Mouse (Mus musculus): Measurements from ENCODE around the gene Garnl3. TPM values are rescaled to one million over a fixed set of nuclear protein-coding genes. Genes with fewer than 3 reads are reported as not detected.

Gene Garnl3
- polyA plus RNA-seq (2015; fragmentation: Nextera tagmentation; extraction: Ambion mirVana), result 8.8 and 10.7 TPM in 2 replicates

GRCm38 (mm10) chr2:33131500-33132092 lies at the start of gene Garnl3:
Gene Garnl3 (minus strand): TSS chr2:33131654.
- Histone ChIP-seq H3K9ac (no peak within 1 kb of the TSS), H3K27ac (replicated peaks) (peak within 1 kb of the TSS; percentile 55; the same call in 1 of the 2 replicates), H3K27me3 (peaks cover 16% of the 10 kb centered on the region), H3K4me1 (peaks cover 20% of the 10 kb centered on the region), H3K4me3 (replicated peaks) (peak within 1 kb of the TSS; percentile 73), H3K9me3 (replicated peaks) (no peaks in the 10 kb centered on the region), H3K4me2 (replicated peaks) (peak within 1 kb of the TSS; percentile 100), H3K36me3 (no peaks in the 10 kb centered on the region)
- WGBS, result under 1% methylated on average over 22 of the region's 22 CpGs
- peak; percentile 4; the same call in 1 of the 2 replicates for ATAC-seq (ENCODE audit: insufficient number of reproducible peaks, low FRiP score, low TSS enrichment, low read depth)

GRCm38 (mm10) chr2:33179930-33180630 lies 48.6 kb upstream of the Garnl3 start:
- ATAC-seq (ENCODE audit: insufficient number of reproducible peaks, low FRiP score, low TSS enrichment, low read depth), result 0 out of 2 replicates have a peak, but pooled peaks have one; percentile 31
- no peak overlapping the region for H3K9ac ChIP-seq
- peak overlapping the region; percentile 83 for H3K27ac ChIP-seq (replicated peaks)
- H3K4me1 ChIP-seq, result peaks cover 42% of the 10 kb centered on the region
- no peaks in the 10 kb centered on the region for H3K9me3 ChIP-seq (replicated peaks)
- H3K4me2 ChIP-seq (replicated peaks), result peak overlapping the region; percentile 8; the same call in 1 of the 2 replicates
- no peaks in the 10 kb centered on the region for H3K27me3 ChIP-seq
- H3K4me3 ChIP-seq (replicated peaks), result no peak overlapping the region
- H3K36me3 ChIP-seq, result no peaks in the 10 kb centered on the region
- 35% methylated on average over 16 of the region's 16 CpGs for WGBS

GRCm38 (mm10) chr2:33179171-33179929 lies 47.9 kb upstream of the Garnl3 start:
- H3K27ac ChIP-seq (replicated peaks), result peak overlapping the region; percentile 83

GRCm38 (mm10) chr2:33178243-33178932 lies 46.9 kb upstream of the Garnl3 start:
- H3K9me3 ChIP-seq (replicated peaks), result no peaks in the 10 kb centered on the region
- peaks cover 40% of the 10 kb centered on the region for H3K4me1 ChIP-seq
- no peak overlapping the region for H3K9ac ChIP-seq
- H3K4me2 ChIP-seq (replicated peaks), result no peak overlapping the region
- WGBS, result 51% methylated on average over 11 of the region's 11 CpGs
- H3K27me3 ChIP-seq, result no peaks in the 10 kb centered on the region
- no peaks in the 10 kb centered on the region for H3K36me3 ChIP-seq
- peak; percentile 49; the same call in 1 of the 2 replicates for ATAC-seq (ENCODE audit: insufficient number of reproducible peaks, low FRiP score, low TSS enrichment, low read depth)
- 0 out of 2 replicates have a peak overlapping the region, but pooled peaks have one; percentile 83 for H3K27ac ChIP-seq (replicated peaks)
- H3K4me3 ChIP-seq (replicated peaks), result no peak overlapping the region

More at GRCm38 (mm10) chr2:33179171-33179929, 47.9 kb upstream of the Garnl3 start:
- H3K4me3 ChIP-seq (replicated peaks), result no peak overlapping the region
- WGBS, result 52% methylated on average over 14 of the region's 14 CpGs
- no peak overlapping the region for H3K4me2 ChIP-seq (replicated peaks)
- H3K9me3 ChIP-seq (replicated peaks), result no peaks in the 10 kb centered on the region
- H3K4me1 ChIP-seq, result peaks cover 40% of the 10 kb centered on the region
- no peak for ATAC-seq (ENCODE audit: insufficient number of reproducible peaks, low FRiP score, low TSS enrichment, low read depth)
- no peak overlapping the region for H3K9ac ChIP-seq
- H3K36me3 ChIP-seq, result no peaks in the 10 kb centered on the region
- no peaks in the 10 kb centered on the region for H3K27me3 ChIP-seq

- 51% methylated on average over 12 of the region's 12 CpGs for WGBS
Observed at GRCm38 (mm10) chr2:33177443-33178242, 46.2 kb upstream of the Garnl3 start.

GRCm38 (mm10) chr2:33176921-33177320 lies 45.5 kb upstream of the Garnl3 start:
- H3K4me2 ChIP-seq (replicated peaks), result no peak overlapping the region
- H3K9ac ChIP-seq, result no peak overlapping the region
- H3K4me3 ChIP-seq (replicated peaks), result no peak overlapping the region
- H3K9me3 ChIP-seq (replicated peaks), result no peaks in the 10 kb centered on the region
- ATAC-seq (ENCODE audit: insufficient number of reproducible peaks, low FRiP score, low TSS enrichment, low read depth), result no peak
- WGBS, result 48% methylated on average over 2 of the region's 2 CpGs
- H3K27me3 ChIP-seq, result no peaks in the 10 kb centered on the region
- H3K4me1 ChIP-seq, result peaks cover 40% of the 10 kb centered on the region
- H3K36me3 ChIP-seq, result no peaks in the 10 kb centered on the region
- peak overlapping the region; percentile 48; the same call in 1 of the 2 replicates for H3K27ac ChIP-seq (replicated peaks)

More at GRCm38 (mm10) chr2:33177443-33178242, 46.2 kb upstream of the Garnl3 start:
- H3K27me3 ChIP-seq, result no peaks in the 10 kb centered on the region
- no peaks in the 10 kb centered on the region for H3K9me3 ChIP-seq (replicated peaks)
- no peaks in the 10 kb centered on the region for H3K36me3 ChIP-seq
- peak overlapping the region; percentile 48; the same call in 1 of the 2 replicates for H3K27ac ChIP-seq (replicated peaks)
- no peak overlapping the region for H3K9ac ChIP-seq
- ATAC-seq (ENCODE audit: insufficient number of reproducible peaks, low FRiP score, low TSS enrichment, low read depth), result no peak
- H3K4me3 ChIP-seq (replicated peaks), result no peak overlapping the region
- no peak overlapping the region for H3K4me2 ChIP-seq (replicated peaks)
- peaks cover 40% of the 10 kb centered on the region for H3K4me1 ChIP-seq

GRCm38 (mm10) chr2:33176516-33176915 lies 45.1 kb upstream of the Garnl3 start:
- Histone ChIP-seq H3K36me3 (no peaks in the 10 kb centered on the region), H3K4me1 (peaks cover 41% of the 10 kb centered on the region), H3K4me2 (replicated peaks) (no peak overlapping the region), H3K9ac (no peak overlapping the region), H3K4me3 (replicated peaks) (no peak overlapping the region), H3K27ac (replicated peaks) (no peak overlapping the region), H3K9me3 (replicated peaks) (no peaks in the 10 kb centered on the region), H3K27me3 (no peaks in the 10 kb centered on the region)
- 53% methylated on average over 7 of the region's 7 CpGs for WGBS
- ATAC-seq (ENCODE audit: insufficient number of reproducible peaks, low FRiP score, low TSS enrichment, low read depth), result no peak

GRCm38 (mm10) chr2:33173686-33174085 lies 42.2 kb upstream of the Garnl3 start:
- no peak overlapping the region for H3K27ac ChIP-seq (replicated peaks)
- 90% methylated on average over 7 of the region's 7 CpGs for WGBS
- no peak for ATAC-seq (ENCODE audit: insufficient number of reproducible peaks, low FRiP score, low TSS enrichment, low read depth)

GRCm38 (mm10) chr2:33173126-33173525 lies 41.7 kb upstream of the Garnl3 start:
- Histone ChIP-seq H3K4me3 (replicated peaks) (no peak overlapping the region), H3K9me3 (replicated peaks) (no peaks in the 10 kb centered on the region), H3K9ac (no peak overlapping the region), H3K4me2 (replicated peaks) (no peak overlapping the region), H3K27ac (replicated peaks) (no peak overlapping the region), H3K4me1 (peaks cover 22% of the 10 kb centered on the region), H3K27me3 (no peaks in the 10 kb centered on the region), H3K36me3 (no peaks in the 10 kb centered on the region)
- ATAC-seq (ENCODE audit: insufficient number of reproducible peaks, low FRiP score, low TSS enrichment, low read depth), result no peak
- WGBS, result 75% methylated on average over 10 of the region's 10 CpGs

More at GRCm38 (mm10) chr2:33173686-33174085, 42.2 kb upstream of the Garnl3 start:
- no peaks in the 10 kb centered on the region for H3K27me3 ChIP-seq
- no peaks in the 10 kb centered on the region for H3K9me3 ChIP-seq (replicated peaks)
- no peaks in the 10 kb centered on the region for H3K36me3 ChIP-seq
- H3K9ac ChIP-seq, result no peak overlapping the region
- H3K4me2 ChIP-seq (replicated peaks), result no peak overlapping the region
- no peak overlapping the region for H3K4me3 ChIP-seq (replicated peaks)
- peaks cover 27% of the 10 kb centered on the region for H3K4me1 ChIP-seq
